Mouse (Mus musculus) embryo, embryonic 9.5 days (tissue): ENCODE measurements at regions not wholly inside any gene's neighbourhood (a gene's known extent, or its start where the extent isn't known, plus 50 kb on each side); places are given as distances from the start of the nearest gene placed in this dataset.

Experiments
- DNase-seq: peaks from one replicate; pipeline ENCODE4 v3.0.0-alpha.2; 2017; ENCODE audit errors: extremely low spot score

DNA sequence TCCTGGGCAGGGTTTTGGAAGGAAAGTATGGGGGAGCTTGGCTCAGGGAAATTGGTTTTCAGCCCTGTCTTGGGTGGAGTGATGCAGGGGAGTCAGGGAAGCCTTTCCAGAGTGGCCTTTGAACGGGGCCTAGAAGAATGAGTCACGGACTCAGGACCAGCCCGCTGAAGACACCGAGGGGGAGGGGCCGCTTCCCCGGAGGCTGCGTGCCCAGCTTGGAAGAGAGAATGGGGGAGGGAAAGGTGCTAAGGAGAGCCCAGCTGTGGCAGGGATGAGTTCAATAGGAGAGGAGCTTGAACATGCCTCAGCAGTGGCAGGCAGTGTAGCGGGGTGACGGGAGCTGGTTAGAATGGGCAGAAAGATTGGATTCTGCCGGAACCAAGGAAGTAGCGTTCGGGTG lies 337.8 kb downstream of the Zfp706 start:
- peak; percentile 55 for DNase-seq

DNA sequence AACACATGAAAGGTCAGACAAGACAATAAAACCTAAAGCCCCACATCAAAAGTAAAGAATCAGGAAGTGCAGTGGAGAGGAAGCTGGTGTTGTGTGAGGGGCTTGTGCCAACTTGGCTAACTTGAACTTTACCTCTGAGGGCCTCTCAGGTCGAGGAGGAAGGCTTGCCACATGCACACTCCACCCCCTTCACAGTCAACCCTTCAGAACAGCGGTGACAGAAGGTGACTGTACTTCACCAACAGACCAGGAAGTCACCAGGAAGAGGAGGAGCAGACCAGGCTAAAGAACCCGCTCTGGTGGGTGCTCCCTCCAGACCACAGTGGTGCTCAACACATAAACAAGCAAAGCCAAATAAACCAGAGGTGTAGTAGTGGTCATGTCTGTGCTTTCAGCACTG lies 341.0 kb downstream of the Zfp706 start:
- DNase-seq, result no peak

DNA sequence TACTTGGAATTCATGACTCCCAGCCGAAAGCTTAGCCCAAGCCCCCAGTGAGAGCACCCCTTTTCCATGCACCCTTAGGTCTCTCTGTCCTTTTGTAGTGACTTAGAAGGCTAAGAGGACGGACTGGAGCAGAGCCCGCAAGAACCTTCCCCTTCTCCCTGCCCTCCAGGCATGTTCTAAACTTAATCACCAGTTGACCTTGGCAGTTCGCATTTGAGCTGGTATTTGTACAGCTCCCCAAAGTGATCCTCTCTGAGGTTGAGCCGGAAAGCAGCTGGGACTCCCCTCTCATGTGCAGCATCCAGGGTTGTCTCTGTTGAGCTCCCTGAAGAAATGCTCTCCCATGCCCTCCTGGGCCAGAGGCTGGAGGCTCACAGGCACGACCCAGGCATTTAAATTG lies 343.2 kb downstream of the Zfp706 start:
- DNase-seq, result no peak

DNA sequence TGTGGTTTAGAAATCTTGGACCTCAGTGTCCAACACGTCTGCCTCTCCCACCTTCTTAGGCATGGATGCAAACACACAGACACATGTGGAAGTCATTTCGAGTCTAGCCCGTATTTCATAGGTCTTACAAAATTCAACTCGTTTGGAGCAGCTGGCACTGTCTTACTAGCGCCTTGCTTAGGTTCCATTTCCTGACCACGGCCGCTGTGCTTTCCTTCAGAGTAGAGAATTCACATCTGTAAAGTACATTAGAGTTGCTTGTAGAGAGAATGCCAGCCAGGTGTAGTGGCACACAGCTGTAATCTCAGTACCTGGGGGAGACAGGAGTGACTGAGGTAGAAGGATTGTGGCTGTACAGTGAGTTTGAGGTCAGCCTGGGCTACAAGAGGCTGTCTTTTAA lies 346.6 kb downstream of the Zfp706 start:
- no peak for DNase-seq
